Mouse (Mus musculus) testis, postnatal 10 days (tissue): ENCODE data around the gene Prkce.

Experiments used
- DNase-seq: peaks from one replicate; pipeline ENCODE4 v3.0.0; 2021; ENCODE audit warnings: low spot score

Gene Prkce

DNA sequence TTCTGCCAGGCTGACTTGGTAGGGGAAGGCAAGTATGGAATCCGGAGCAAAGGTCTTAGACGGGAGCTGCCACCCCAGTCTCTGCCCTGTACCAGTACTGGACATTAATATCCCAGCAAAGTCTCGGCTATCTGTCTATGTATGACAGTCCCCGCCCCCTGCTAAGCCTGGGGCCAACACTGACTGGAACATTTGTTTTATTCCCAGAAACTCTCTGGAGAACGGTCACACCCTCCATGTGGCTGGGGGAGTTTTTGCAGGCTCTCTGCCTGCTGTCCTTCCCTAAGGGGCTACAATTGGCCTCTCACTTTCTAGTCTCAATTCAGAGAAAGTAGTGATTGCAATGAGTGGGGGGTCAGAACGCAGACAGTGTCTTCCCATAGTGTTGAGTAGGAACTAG lies 244.6 kb downstream of the Prkce start:
- no peak for DNase-seq

DNA sequence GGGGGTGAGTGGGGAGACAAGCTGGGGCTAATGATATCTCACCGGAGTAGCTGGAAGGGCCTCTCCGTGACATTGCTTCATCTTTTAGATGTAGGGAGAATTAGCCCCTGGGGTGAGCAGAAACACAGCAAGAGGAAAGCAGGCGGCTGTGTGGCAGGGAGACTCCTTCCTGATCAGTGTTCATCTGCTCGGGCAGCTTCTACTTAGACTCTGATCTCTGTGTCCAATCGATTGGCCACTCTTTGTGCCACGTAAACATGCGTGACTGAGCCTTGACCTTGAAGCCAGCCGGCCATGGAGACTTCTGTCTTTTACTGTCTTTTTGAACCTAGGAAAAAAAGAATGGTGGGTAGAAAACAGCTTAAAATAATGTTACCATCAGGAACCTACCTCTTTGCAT lies 247.0 kb downstream of the Prkce start:
- no peak for DNase-seq

- no peak for DNase-seq
Observed at GRCm38 (mm10) chr17:86415989-86416388, 248.4 kb downstream of the Prkce start.

DNA sequence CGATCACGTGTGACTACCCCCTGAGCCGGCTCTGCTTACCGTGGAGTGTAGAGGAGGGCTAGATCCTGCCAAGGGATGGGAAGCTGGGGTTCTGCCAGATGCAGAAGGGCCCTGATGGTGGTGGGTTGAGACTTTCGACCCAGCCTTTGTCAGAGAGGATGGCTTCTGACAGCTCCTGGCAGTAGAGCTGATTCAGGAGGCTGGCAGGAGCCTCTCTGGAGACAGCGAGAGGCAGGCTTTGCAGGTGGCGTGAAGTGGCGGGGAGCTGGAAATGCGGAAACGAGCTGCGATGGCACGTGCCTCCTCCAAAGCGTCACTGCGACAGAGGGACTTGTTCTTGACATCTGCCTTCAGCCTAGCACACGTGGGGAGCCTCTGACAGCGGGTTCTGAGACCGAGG lies 250.7 kb downstream of the Prkce start:
- no peak for DNase-seq

- no peak for DNase-seq
Observed at GRCm38 (mm10) chr17:86419199-86419598, 251.6 kb downstream of the Prkce start.

- DNase-seq = no peak
Observed at GRCm38 (mm10) chr17:86420646-86421338, 253.2 kb downstream of the Prkce start.

- no peak for DNase-seq
Observed at GRCm38 (mm10) chr17:86422023-86422422, 254.4 kb downstream of the Prkce start.

GRCm38 (mm10) chr17:86429877-86430276 lies 262.3 kb downstream of the Prkce start:
- DNase-seq = no peak

- no peak for DNase-seq
Observed at GRCm38 (mm10) chr17:86433117-86433516, 265.5 kb downstream of the Prkce start.

- no peak for DNase-seq
Observed at GRCm38 (mm10) chr17:86433813-86434212, 266.2 kb downstream of the Prkce start.

DNA sequence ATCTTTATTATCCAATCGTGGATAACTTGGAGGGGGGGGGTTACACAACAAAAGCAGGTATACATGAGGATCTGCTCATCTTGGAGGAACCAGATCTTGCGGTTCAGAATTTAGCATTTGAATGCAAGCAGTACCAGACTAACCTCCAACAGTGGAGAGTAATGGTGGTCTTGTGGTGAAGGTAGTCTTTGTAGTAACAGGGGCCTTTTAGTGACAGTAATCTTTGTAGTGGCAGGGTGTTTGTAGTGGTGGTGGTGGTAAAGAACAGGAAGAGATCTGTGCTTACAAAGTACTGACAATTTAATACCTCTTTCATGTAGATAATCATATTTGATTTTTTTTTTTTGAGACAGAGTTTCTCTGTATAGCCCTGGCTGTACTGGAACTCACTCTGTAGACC lies 267.2 kb downstream of the Prkce start:
- no peak for DNase-seq

DNA sequence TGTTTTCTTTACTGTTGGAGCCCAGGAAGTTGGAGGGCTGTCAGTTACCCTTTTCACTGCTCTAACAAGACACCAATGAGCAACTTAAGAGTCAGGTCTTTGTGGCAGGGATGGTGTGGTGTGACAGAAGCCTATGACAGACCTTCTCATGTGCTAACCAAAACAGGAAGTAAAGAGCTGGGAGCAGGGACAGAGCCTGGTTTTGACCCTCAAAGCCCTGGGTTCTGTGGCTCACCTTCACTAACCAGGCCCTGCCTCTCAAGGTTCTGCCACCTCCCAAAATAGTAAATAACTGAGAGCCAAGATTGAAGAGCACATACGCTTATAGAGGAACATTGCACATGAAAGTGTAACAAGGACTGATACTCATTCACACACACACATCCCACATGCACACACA lies 268.0 kb downstream of the Prkce start:
- no peak for DNase-seq

GRCm38 (mm10) chr17:86435984-86436383 lies 268.4 kb downstream of the Prkce start:
- DNase-seq = no peak

- DNase-seq = no peak
Observed at GRCm38 (mm10) chr17:86436583-86437370, 269.2 kb downstream of the Prkce start.

DNA sequence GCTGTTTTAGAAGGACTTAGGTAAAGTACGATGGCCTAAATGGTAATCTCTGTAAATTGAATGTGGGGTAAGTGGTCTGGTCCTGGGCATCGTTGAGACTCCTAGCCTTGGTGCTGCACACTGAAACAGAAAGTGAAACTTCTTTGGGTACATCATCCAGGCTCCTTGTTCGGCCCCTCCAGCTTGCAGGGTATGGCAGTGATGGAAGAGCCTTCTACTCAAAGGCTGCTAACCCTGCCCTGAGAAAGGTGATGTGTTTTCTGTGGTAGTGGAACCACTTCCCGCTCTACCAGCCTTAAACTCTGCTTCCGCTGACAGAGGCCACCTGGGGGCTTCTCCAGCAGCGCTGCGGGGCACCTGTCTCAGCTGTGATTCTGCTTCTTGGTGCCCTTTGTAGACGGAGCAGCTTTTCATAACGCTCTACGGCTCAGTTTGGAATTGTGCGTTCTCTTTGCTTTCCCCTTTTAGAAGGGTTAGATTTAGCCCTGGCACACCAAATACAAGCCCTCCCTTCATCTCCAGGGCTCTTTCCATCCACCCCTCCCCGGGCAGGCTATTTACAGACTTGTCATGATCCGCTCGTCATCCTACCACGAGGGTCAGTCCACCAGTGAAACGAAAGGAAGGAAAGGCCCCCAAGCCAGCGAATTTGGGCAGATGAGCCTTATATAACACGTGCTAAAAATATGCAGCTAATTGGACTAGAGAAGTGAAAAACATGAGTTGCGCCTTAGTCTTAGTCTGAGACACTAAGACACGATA lies 270.1 kb downstream of the Prkce start:
- no peak for DNase-seq

GRCm38 (mm10) chr17:86438278-86438661 lies 270.7 kb downstream of the Prkce start:
- DNase-seq = no peak

DNA sequence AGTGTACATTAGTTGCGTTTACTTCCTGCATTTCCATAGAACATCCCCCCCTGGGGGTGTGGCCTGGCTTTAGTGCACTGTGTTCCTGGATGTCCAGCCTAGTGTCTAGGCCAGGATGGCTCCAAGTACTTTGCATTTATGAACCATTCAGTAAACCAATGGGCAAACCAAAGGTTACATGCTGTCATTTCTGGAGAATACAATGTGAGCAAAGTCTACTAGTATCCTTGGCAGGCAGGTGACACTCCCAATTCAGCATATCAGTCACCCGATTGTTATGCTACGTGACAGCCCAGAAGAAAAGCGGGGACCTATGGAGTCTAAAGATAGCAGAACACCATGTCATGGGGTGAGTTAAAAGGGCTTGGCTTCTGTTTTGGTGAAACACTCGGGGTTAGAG lies 271.2 kb downstream of the Prkce start:
- DNase-seq = no peak

DNA sequence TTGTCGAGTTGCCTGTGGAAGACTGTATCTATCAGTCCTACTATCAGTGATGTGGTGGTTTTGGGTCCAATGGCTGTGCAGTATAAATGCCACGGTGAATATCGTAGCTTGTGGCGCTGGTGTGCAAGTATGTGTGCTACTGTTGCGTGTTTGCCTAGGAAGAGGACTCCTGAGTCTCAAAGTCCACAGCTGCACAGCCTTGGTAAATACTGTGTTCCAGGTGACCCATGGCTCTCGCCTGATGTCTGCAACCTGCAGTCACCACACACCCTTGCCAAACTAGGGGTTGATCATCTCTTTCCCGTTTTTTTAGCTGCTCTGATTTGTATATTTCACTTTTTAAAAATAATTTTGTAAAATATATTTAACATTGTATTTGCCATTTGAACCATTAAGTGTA lies 273.5 kb downstream of the Prkce start:
- DNase-seq = no peak

- DNase-seq = no peak
Observed at GRCm38 (mm10) chr17:86443886-86444285, 276.3 kb downstream of the Prkce start.

DNA sequence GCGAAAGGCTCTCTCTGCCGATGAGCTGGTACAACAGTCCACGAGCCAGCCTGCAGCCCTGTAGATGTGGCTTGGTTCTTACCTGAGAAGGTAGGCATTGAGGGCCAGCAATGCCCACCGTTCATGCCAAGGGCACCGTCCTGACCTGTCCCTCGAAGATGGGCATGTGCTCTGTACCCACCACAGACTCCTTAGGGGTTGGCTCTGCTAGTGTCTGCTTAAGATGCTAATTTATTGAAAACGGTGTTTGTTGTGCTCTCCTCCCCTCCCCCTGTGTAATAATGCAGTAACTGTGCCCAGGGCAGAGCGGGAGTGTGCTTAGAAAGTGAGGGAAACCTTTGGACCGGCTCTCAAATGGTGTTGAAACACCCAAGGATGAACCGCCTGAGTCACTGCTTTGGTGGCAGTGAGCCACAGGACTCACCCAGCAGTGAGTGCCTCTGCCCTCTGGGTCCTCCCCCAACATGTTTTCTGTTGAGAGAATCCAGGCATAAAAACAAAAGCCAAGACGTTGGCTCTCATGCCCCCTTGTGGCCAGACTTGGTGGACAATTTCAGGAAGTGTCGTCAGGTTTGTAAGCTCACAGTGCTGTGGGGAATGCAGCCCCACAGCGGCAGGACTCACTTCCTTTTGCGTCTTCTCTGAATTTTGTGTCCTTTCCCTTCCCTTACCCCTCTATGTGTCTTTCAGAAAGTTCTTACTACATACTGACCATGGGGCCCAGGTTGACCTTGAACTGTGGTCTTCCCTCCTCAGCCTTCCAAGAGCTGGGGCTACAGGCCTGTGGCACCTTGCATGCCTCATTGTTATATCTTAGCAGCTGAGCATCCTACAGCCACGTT lies 277.2 kb downstream of the Prkce start:
- DNase-seq = peak; percentile 95

GRCm38 (mm10) chr17:86445420-86445720 lies 277.8 kb downstream of the Prkce start:
- DNase-seq = no peak

DNA sequence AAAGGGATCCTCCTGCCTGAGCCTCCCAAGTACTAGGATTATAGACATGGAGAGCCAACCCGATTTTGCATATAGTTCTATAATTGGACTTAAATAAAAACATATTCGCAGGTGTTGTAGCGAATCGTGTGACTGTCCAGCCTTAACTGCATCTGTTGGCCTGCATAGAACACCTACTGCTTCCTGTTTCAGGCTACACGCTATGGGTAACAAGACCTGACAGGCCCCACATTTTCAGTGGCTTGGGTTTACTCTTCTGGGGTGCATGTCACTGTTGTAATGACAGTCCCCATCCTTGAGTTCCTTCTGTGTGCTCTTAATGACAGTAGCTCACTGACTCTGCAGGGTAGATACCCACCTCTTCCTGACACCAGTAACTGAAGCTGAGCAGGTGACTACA lies 278.3 kb downstream of the Prkce start:
- no peak for DNase-seq
